Mouse (Mus musculus) CH12.LX (cell line): ENCODE measurements around the gene Qk. TPM values are rescaled to one million over a fixed set of nuclear protein-coding genes. Genes with fewer than 3 reads are reported as not detected.

Source experiments
- DNase-seq: peaks from one replicate; pipeline ENCODE4 v3.0.0-alpha.2; 2013; ENCODE audit errors: extremely low read depth
- H3K27ac ChIP-seq: 2 replicates; pipeline ENCODE4 v1.5.1; 2012; ENCODE audit warnings: low read depth, mild to moderate bottlenecking, control low read depth, moderate library complexity; ENCODE audit not compliant: insufficient read depth
- H3K27me3 ChIP-seq: replicated peaks from 2 replicates; pipeline ENCODE3; 2012; ENCODE audit warnings: inconsistent platforms
- H3K36me3 ChIP-seq, 2 experiments: replicated peaks in 1 of 2; 2 replicates each; pipeline versions ENCODE3 to v1.6.1; 2012; ENCODE audit warnings: inconsistent platforms in 1 of 2, low read length in 1 of 2, mild to moderate bottlenecking in 1 of 2, mixed read lengths in 1 of 2, moderate library complexity in 1 of 2; ENCODE audit not compliant: control insufficient read depth in 1 of 2, insufficient read depth in 1 of 2
- H3K4me1 ChIP-seq, 2 experiments: 2 replicates each; pipeline ENCODE4 v1.6.1; 2012; ENCODE audit warnings: inconsistent platforms in 1 of 2, moderate library complexity in 1 of 2; ENCODE audit not compliant: insufficient read depth in 2 of 2, control insufficient read depth in 1 of 2
- H3K4me2 ChIP-seq: 2 replicates; pipeline ENCODE4 v1.6.1; 2012; ENCODE audit warnings: low read depth, mild to moderate bottlenecking, control low read depth; ENCODE audit not compliant: poor library complexity, insufficient read depth, severe bottlenecking
- H3K4me3 ChIP-seq, 3 experiments: fragments of 150-350 bp in 1 of 3; sonication (generic) in 1 of 3; replicated peaks in 1 of 3; 2 replicates each; pipeline versions ENCODE3 to v1.5.1; 2011 to 2012; ENCODE audit warnings: low read depth in 2 of 3, low read length in 2 of 3, mild to moderate bottlenecking in 2 of 3, moderate library complexity in 2 of 3, control low read depth in 1 of 3, improper control_type of control experiment in 1 of 3, inconsistent platforms in 1 of 3, mixed read lengths in 1 of 3; ENCODE audit not compliant: poor library complexity in 1 of 3
- H3K79me2 ChIP-seq: replicated peaks from 2 replicates; pipeline ENCODE4 v1.6.1; 2012; ENCODE audit warnings: mild to moderate bottlenecking, moderate library complexity; ENCODE audit not compliant: control insufficient read depth, poor library complexity, insufficient read depth, severe bottlenecking; ENCODE audit errors: extremely low read depth
- H3K9ac ChIP-seq: 2 replicates; pipeline ENCODE4 v1.6.1; 2012; ENCODE audit warnings: low read depth, mild to moderate bottlenecking, control low read depth, moderate library complexity; ENCODE audit not compliant: insufficient read depth
- H3K9me3 ChIP-seq: replicated peaks from 2 replicates; pipeline ENCODE3; 2012; ENCODE audit warnings: low read length, inconsistent platforms, mixed read lengths
- ELF1 ChIP-seq: IDR thresholded peaks from 2 replicates; pipeline ENCODE4 v1.6.1; 2014; ENCODE audit warnings: low read depth, mild to moderate bottlenecking, inconsistent platforms, low read length, improper control_type of control experiment
- dilution Hi-C: fragments of 300-500 bp; cut with MboI; formaldehyde crosslinking; loops from 2 replicates; pipeline ENCODE4 v1.14.3; 2020; ENCODE audit warnings: low sequenced_read_pairs; ENCODE audit not compliant: extremely low pct_unique_long_range_greater_than_20kb, extremely low pct_ligation_motif_present
- in situ Hi-C: fragments of 300-500 bp; cut with MboI; formaldehyde crosslinking; loops from 3 replicates; pipeline ENCODE4 v1.14.3; 2019; ENCODE audit warnings: low sequenced_read_pairs, low pct_ligation_motif_present, low pct_unique_long_range_greater_than_20kb, mixed read lengths
- polyA plus RNA-seq: library from polyadenylated mRNA; unstranded; fragments of >175 nt; gene quantifications from 2 replicates; pipeline ENCODE4 v1.2.1, GENCODE M21; 2012; ENCODE audit warnings: low read depth; ENCODE audit not compliant: insufficient read length
- total RNA-seq, 2 experiments: library from RNA; depleted of rRNA; stranded (reverse); fragments of 300-350 nt in 1 of 2; fragments of >200 nt in 1 of 2; gene quantifications; 2 replicates each; pipeline ENCODE4 v1.2.3; 2012 to 2014

Qk gene
- total and polyA plus RNA-seq, 3 experiments = 22.2 to 51.4 (median 29.3) TPM

- in situ Hi-C loops (no loop called here), dilution Hi-C loops (no loop called here)
- no peak overlapping the region for H3K4me3 ChIP-seq
- no peaks in the 10 kb centered on the region for H3K36me3 ChIP-seq
- no peaks in the 10 kb centered on the region for H3K4me1 ChIP-seq
- H3K27me3 ChIP-seq = no peaks in the 10 kb centered on the region
- H3K79me2 ChIP-seq = no peaks in the 10 kb centered on the region
- H3K9ac ChIP-seq = no peak overlapping the region
- TF ChIP-seq ELF1 = no peak
- H3K9me3 ChIP-seq = peaks cover 9% of the 10 kb centered on the region
- H3K27ac ChIP-seq = no peak overlapping the region
- peak overlapping the region; percentile 17; the same call in 1 of the 2 replicates for H3K4me2 ChIP-seq
- no peak for DNase-seq
Observed at GRCm38 (mm10) chr17:10152808-10153413, 166.7 kb downstream of the Qk start.
